Mouse (Mus musculus): Measurements from ENCODE around the gene Btbd9. TPM values are rescaled to one million over a fixed set of nuclear protein-coding genes. Genes with fewer than 3 reads are reported as not detected.

Gene Btbd9
- total and polyA plus RNA-seq, 2 experiments, result 12.7 to 12.8 TPM

GRCm38 (mm10) chr17:30481766-30482165, 94.5 kb downstream of the Btbd9 start:
- no peaks in the 10 kb centered on the region for H3K27me3 ChIP-seq (ENCODE audit: control insufficient read depth, insufficient read depth, low read length)
- WGBS, result 93% methylated on average over 6 of the region's 6 CpGs
- no peak overlapping the region for H3K9ac ChIP-seq (ENCODE audit: low read depth, low read length)
- H3K79me2 ChIP-seq (ENCODE audit: control insufficient read depth, insufficient read depth, low read length), result no peaks in the 10 kb centered on the region
- H3K4me3 ChIP-seq (ENCODE audit: insufficient read depth, low read depth, low read length), result no peak overlapping the region
- H3K36me3 ChIP-seq (ENCODE audit: control insufficient read depth, insufficient read depth, low read length), result no peaks in the 10 kb centered on the region; the same call in 1 of the 2 replicates
- no peak overlapping the region for H3K27ac ChIP-seq (replicated peaks; ENCODE audit: insufficient read depth, low read depth, low read length)
- no peak for DNase-seq (ENCODE audit: extremely low read depth, low read depth, low spot score)
- TF ChIP-seq CTCF (IDR thresholded peaks at IDR 0.05; ENCODE audit: low read depth, low read length) (no peak), POLR2A (IDR thresholded peaks at IDR 0.05; ENCODE audit: extremely low read depth, insufficient read depth, low read length) (no peak)
- no peaks in the 10 kb centered on the region for H3K4me1 ChIP-seq (ENCODE audit: control insufficient read depth, insufficient read depth, low read length)

- H3K4me1 ChIP-seq (ENCODE audit: control insufficient read depth, insufficient read depth, low read length), result no peaks in the 10 kb centered on the region
- no peaks in the 10 kb centered on the region; the same call in 1 of the 2 replicates for H3K36me3 ChIP-seq (ENCODE audit: control insufficient read depth, insufficient read depth, low read length)
- H3K79me2 ChIP-seq (ENCODE audit: control insufficient read depth, insufficient read depth, low read length), result no peaks in the 10 kb centered on the region
- DNase-seq (ENCODE audit: extremely low read depth, low read depth, low spot score), result no peak
- H3K27me3 ChIP-seq (ENCODE audit: control insufficient read depth, insufficient read depth, low read length), result no peaks in the 10 kb centered on the region
- H3K4me3 ChIP-seq (ENCODE audit: insufficient read depth, low read depth, low read length), result no peak overlapping the region
- WGBS, result 96% methylated on average over 10 of the region's 10 CpGs
- TF ChIP-seq POLR2A (IDR thresholded peaks at IDR 0.05; ENCODE audit: extremely low read depth, insufficient read depth, low read length), result no peak
- no peak for TF ChIP-seq CTCF (IDR thresholded peaks at IDR 0.05; ENCODE audit: low read depth, low read length)
- H3K9ac ChIP-seq (ENCODE audit: low read depth, low read length), result no peak overlapping the region
- no peak overlapping the region for H3K27ac ChIP-seq (replicated peaks; ENCODE audit: insufficient read depth, low read depth, low read length)
Observed at GRCm38 (mm10) chr17:30481341-30481740, 94.9 kb downstream of the Btbd9 start.

GRCm38 (mm10) chr17:30480381-30480780, 95.9 kb downstream of the Btbd9 start:
- 95% methylated on average over 8 of the region's 8 CpGs for WGBS
- no peaks in the 10 kb centered on the region for H3K27me3 ChIP-seq (ENCODE audit: control insufficient read depth, insufficient read depth, low read length)

GRCm38 (mm10) chr17:30478181-30478580, 98.1 kb downstream of the Btbd9 start:
- H3K36me3 ChIP-seq (ENCODE audit: control insufficient read depth, insufficient read depth, low read length), result no peaks in the 10 kb centered on the region; the same call in 1 of the 2 replicates
- TF ChIP-seq CTCF (IDR thresholded peaks at IDR 0.05; ENCODE audit: low read depth, low read length) (no peak), POLR2A (IDR thresholded peaks at IDR 0.05; ENCODE audit: extremely low read depth, insufficient read depth, low read length) (no peak)
- no peak overlapping the region for H3K4me3 ChIP-seq (ENCODE audit: insufficient read depth, low read depth, low read length)
- no peak overlapping the region for H3K27ac ChIP-seq (replicated peaks; ENCODE audit: insufficient read depth, low read depth, low read length)
- no peak overlapping the region for H3K9ac ChIP-seq (ENCODE audit: low read depth, low read length)
- H3K4me1 ChIP-seq (ENCODE audit: control insufficient read depth, insufficient read depth, low read length), result no peaks in the 10 kb centered on the region
- H3K79me2 ChIP-seq (ENCODE audit: control insufficient read depth, insufficient read depth, low read length), result no peaks in the 10 kb centered on the region; the same call in 1 of the 2 replicates
- 95% methylated on average over 9 of the region's 9 CpGs for WGBS
- no peak for DNase-seq (ENCODE audit: extremely low read depth, low read depth, low spot score)
- no peaks in the 10 kb centered on the region for H3K27me3 ChIP-seq (ENCODE audit: control insufficient read depth, insufficient read depth, low read length)

More at GRCm38 (mm10) chr17:30480381-30480780, 95.9 kb downstream of the Btbd9 start:
- H3K79me2 ChIP-seq (ENCODE audit: control insufficient read depth, insufficient read depth, low read length), result no peaks in the 10 kb centered on the region; the same call in 1 of the 2 replicates
- no peak for DNase-seq (ENCODE audit: extremely low read depth, low read depth, low spot score)
- no peak overlapping the region for H3K4me3 ChIP-seq (ENCODE audit: insufficient read depth, low read depth, low read length)
- no peak overlapping the region for H3K9ac ChIP-seq (ENCODE audit: low read depth, low read length)
- no peak for TF ChIP-seq POLR2A (IDR thresholded peaks at IDR 0.05; ENCODE audit: extremely low read depth, insufficient read depth, low read length)
- no peak for TF ChIP-seq CTCF (IDR thresholded peaks at IDR 0.05; ENCODE audit: low read depth, low read length)
- H3K36me3 ChIP-seq (ENCODE audit: control insufficient read depth, insufficient read depth, low read length), result no peaks in the 10 kb centered on the region; the same call in 1 of the 2 replicates
- H3K4me1 ChIP-seq (ENCODE audit: control insufficient read depth, insufficient read depth, low read length), result no peaks in the 10 kb centered on the region
- no peak overlapping the region for H3K27ac ChIP-seq (replicated peaks; ENCODE audit: insufficient read depth, low read depth, low read length)

GRCm38 (mm10) chr17:30474561-30474960, 101.7 kb downstream of the Btbd9 start:
- Histone ChIP-seq H3K27ac (replicated peaks; ENCODE audit: insufficient read depth, low read depth, low read length) (no peak overlapping the region), H3K4me3 (ENCODE audit: insufficient read depth, low read depth, low read length) (no peak overlapping the region), H3K4me1 (ENCODE audit: control insufficient read depth, insufficient read depth, low read length) (no peaks in the 10 kb centered on the region), H3K9ac (ENCODE audit: low read depth, low read length) (no peak overlapping the region), H3K27me3 (ENCODE audit: control insufficient read depth, insufficient read depth, low read length) (no peaks in the 10 kb centered on the region), H3K36me3 (ENCODE audit: control insufficient read depth, insufficient read depth, low read length) (no peaks in the 10 kb centered on the region), H3K79me2 (ENCODE audit: control insufficient read depth, insufficient read depth, low read length) (no peaks in the 10 kb centered on the region; the same call in 1 of the 2 replicates)
- TF ChIP-seq CTCF (IDR thresholded peaks at IDR 0.05; ENCODE audit: low read depth, low read length), result no peak
- no peak for TF ChIP-seq POLR2A (IDR thresholded peaks at IDR 0.05; ENCODE audit: extremely low read depth, insufficient read depth, low read length)
- DNase-seq (ENCODE audit: extremely low read depth, low read depth, low spot score), result no peak
- WGBS, result 46% methylated on average over 2 of the region's 2 CpGs

GRCm38 (mm10) chr17:30472776-30473175, 103.5 kb downstream of the Btbd9 start:
- DNase-seq (ENCODE audit: extremely low read depth, low read depth, low spot score), result no peak
- no peaks in the 10 kb centered on the region for H3K4me1 ChIP-seq (ENCODE audit: control insufficient read depth, insufficient read depth, low read length)
- no peaks in the 10 kb centered on the region for H3K36me3 ChIP-seq (ENCODE audit: control insufficient read depth, insufficient read depth, low read length)
- H3K79me2 ChIP-seq (ENCODE audit: control insufficient read depth, insufficient read depth, low read length), result no peaks in the 10 kb centered on the region; the same call in 1 of the 2 replicates
- H3K4me3 ChIP-seq (ENCODE audit: insufficient read depth, low read depth, low read length), result no peak overlapping the region
- WGBS, result 98% methylated on average over 10 of the region's 10 CpGs
- H3K27me3 ChIP-seq (ENCODE audit: control insufficient read depth, insufficient read depth, low read length), result no peaks in the 10 kb centered on the region
- H3K27ac ChIP-seq (replicated peaks; ENCODE audit: insufficient read depth, low read depth, low read length), result no peak overlapping the region
- no peak overlapping the region for H3K9ac ChIP-seq (ENCODE audit: low read depth, low read length)
- TF ChIP-seq POLR2A (IDR thresholded peaks at IDR 0.05; ENCODE audit: extremely low read depth, insufficient read depth, low read length) (no peak), CTCF (IDR thresholded peaks at IDR 0.05; ENCODE audit: low read depth, low read length) (no peak)
